Mouse (Mus musculus) CH12.LX (cell line): ENCODE measurements at regions not wholly inside any gene's neighbourhood (a gene's known extent, or its start where the extent isn't known, plus 50 kb on each side); places are given as distances from the start of the nearest gene placed in this dataset.
A peak's percentile ranks its signal among the peaks of the same experiment; 100 is the strongest.

Experiments
- DNase-seq: peaks from one replicate; pipeline ENCODE4 v3.0.0-alpha.2; 2013; ENCODE audit errors: extremely low read depth
- H3K27ac ChIP-seq: 2 replicates; pipeline ENCODE4 v1.5.1; 2012; ENCODE audit warnings: low read depth, mild to moderate bottlenecking, control low read depth, moderate library complexity; ENCODE audit not compliant: insufficient read depth
- H3K27me3 ChIP-seq: replicated peaks from 2 replicates; pipeline ENCODE3; 2012; ENCODE audit warnings: inconsistent platforms
- H3K36me3 ChIP-seq, 2 experiments: replicated peaks in 1 of 2; 2 replicates each; pipeline versions ENCODE3 to v1.6.1; 2012; ENCODE audit warnings: inconsistent platforms in 1 of 2, low read length in 1 of 2, mild to moderate bottlenecking in 1 of 2, mixed read lengths in 1 of 2, moderate library complexity in 1 of 2; ENCODE audit not compliant: control insufficient read depth in 1 of 2, insufficient read depth in 1 of 2
- H3K4me1 ChIP-seq, 2 experiments: 2 replicates each; pipeline ENCODE4 v1.6.1; 2012; ENCODE audit warnings: inconsistent platforms in 1 of 2, moderate library complexity in 1 of 2; ENCODE audit not compliant: insufficient read depth in 2 of 2, control insufficient read depth in 1 of 2
- H3K4me2 ChIP-seq: 2 replicates; pipeline ENCODE4 v1.6.1; 2012; ENCODE audit warnings: low read depth, mild to moderate bottlenecking, control low read depth; ENCODE audit not compliant: poor library complexity, insufficient read depth, severe bottlenecking
- H3K4me3 ChIP-seq, 3 experiments: fragments of 150-350 bp in 1 of 3; sonication (generic) in 1 of 3; replicated peaks in 1 of 3; 2 replicates each; pipeline versions ENCODE3 to v1.5.1; 2011 to 2012; ENCODE audit warnings: low read depth in 2 of 3, low read length in 2 of 3, mild to moderate bottlenecking in 2 of 3, moderate library complexity in 2 of 3, control low read depth in 1 of 3, improper control_type of control experiment in 1 of 3, inconsistent platforms in 1 of 3, mixed read lengths in 1 of 3; ENCODE audit not compliant: poor library complexity in 1 of 3
- H3K79me2 ChIP-seq: replicated peaks from 2 replicates; pipeline ENCODE4 v1.6.1; 2012; ENCODE audit warnings: mild to moderate bottlenecking, moderate library complexity; ENCODE audit not compliant: control insufficient read depth, poor library complexity, insufficient read depth, severe bottlenecking; ENCODE audit errors: extremely low read depth
- H3K9ac ChIP-seq: 2 replicates; pipeline ENCODE4 v1.6.1; 2012; ENCODE audit warnings: low read depth, mild to moderate bottlenecking, control low read depth, moderate library complexity; ENCODE audit not compliant: insufficient read depth
- H3K9me3 ChIP-seq: replicated peaks from 2 replicates; pipeline ENCODE3; 2012; ENCODE audit warnings: low read length, inconsistent platforms, mixed read lengths
- BHLHE40 ChIP-seq: IDR thresholded peaks from 2 replicates; pipeline ENCODE4 v1.6.1; 2011; ENCODE audit warnings: mild to moderate bottlenecking, low read depth, low read length, improper control_type of control experiment
- CHD1 ChIP-seq: IDR thresholded peaks from 2 replicates; pipeline ENCODE4 v1.6.1; 2012; ENCODE audit warnings: low read depth, low read length, improper control_type of control experiment, inconsistent platforms
- CHD2 ChIP-seq: IDR thresholded peaks from 2 replicates; pipeline ENCODE4 v1.6.1; 2011; ENCODE audit warnings: low read length, improper control_type of control experiment
- EP300 ChIP-seq: IDR thresholded peaks from 2 replicates; pipeline ENCODE4 v1.6.1; 2011; ENCODE audit warnings: low read length, improper control_type of control experiment
- ETS1 ChIP-seq: conservative IDR thresholded peaks from 2 replicates; pipeline ENCODE4 v1.6.1; 2012; ENCODE audit warnings: low read depth, mild to moderate bottlenecking, inconsistent platforms, low read length, improper control_type of control experiment, moderate library complexity
- IRF4 ChIP-seq: IDR thresholded peaks from 2 replicates; pipeline ENCODE4 v1.6.1; 2014; ENCODE audit warnings: low read depth, mild to moderate bottlenecking, inconsistent platforms, low read length, improper control_type of control experiment
- JUN ChIP-seq: IDR thresholded peaks from 2 replicates; pipeline ENCODE4 v1.6.1; 2011; ENCODE audit warnings: low read depth, mild to moderate bottlenecking, low read length, improper control_type of control experiment, moderate library complexity; ENCODE audit not compliant: insufficient read depth
- JUND ChIP-seq: conservative IDR thresholded peaks from 2 replicates; pipeline ENCODE4 v1.6.1; 2011; ENCODE audit warnings: low read depth, low read length, improper control_type of control experiment
- MAFK ChIP-seq: IDR thresholded peaks from 2 replicates; pipeline ENCODE4 v1.6.1; 2011; ENCODE audit warnings: low read length, improper control_type of control experiment; ENCODE audit not compliant: insufficient replicate concordance
- MAZ ChIP-seq: IDR thresholded peaks from 2 replicates; pipeline ENCODE4 v1.6.1; 2012; ENCODE audit warnings: low read depth, mild to moderate bottlenecking, inconsistent platforms, low read length, improper control_type of control experiment, moderate library complexity
- MEF2A ChIP-seq: IDR thresholded peaks from 2 replicates; pipeline ENCODE4 v1.6.1; 2014; ENCODE audit warnings: low read depth, mild to moderate bottlenecking, inconsistent platforms, low read length, improper control_type of control experiment, borderline replicate concordance
- MXI1 ChIP-seq: IDR thresholded peaks from 2 replicates; pipeline ENCODE4 v1.6.1; 2011; ENCODE audit warnings: mild to moderate bottlenecking, low read depth, low read length, improper control_type of control experiment
- MYC ChIP-seq: IDR thresholded peaks from 2 replicates; pipeline ENCODE4 v1.6.1; 2011; ENCODE audit warnings: low read depth, mild to moderate bottlenecking, improper control_type of control experiment, low read length
- NRF1 ChIP-seq: IDR thresholded peaks from 2 replicates; pipeline ENCODE4 v1.6.1; 2014; ENCODE audit warnings: low read depth, mild to moderate bottlenecking, inconsistent platforms, low read length, improper control_type of control experiment, moderate library complexity
- POLR2A ChIP-seq: IDR thresholded peaks from 2 replicates; pipeline ENCODE4 v1.6.1; 2011; ENCODE audit warnings: low read depth, mild to moderate bottlenecking, improper control_type of control experiment, low read length
- RCOR1 ChIP-seq: conservative IDR thresholded peaks from 2 replicates; pipeline ENCODE4 v1.6.1; 2012; ENCODE audit warnings: low read depth, mild to moderate bottlenecking, inconsistent platforms, low read length, improper control_type of control experiment
- SIN3A ChIP-seq: IDR thresholded peaks from 2 replicates; pipeline ENCODE4 v1.6.1; 2012; ENCODE audit warnings: low read length, improper control_type of control experiment, inconsistent platforms
- TBP ChIP-seq: conservative IDR thresholded peaks from 2 replicates; pipeline ENCODE4 v1.6.1; 2011; ENCODE audit warnings: low read depth, low read length, improper control_type of control experiment
- TCF12 ChIP-seq: IDR thresholded peaks from 2 replicates; pipeline ENCODE4 v1.6.1; 2014; ENCODE audit warnings: low read depth, mild to moderate bottlenecking, inconsistent platforms, low read length, improper control_type of control experiment
- USF1 ChIP-seq: IDR thresholded peaks from 2 replicates; pipeline ENCODE4 v1.6.1; 2014; ENCODE audit warnings: low read depth, mild to moderate bottlenecking, inconsistent platforms, low read length, improper control_type of control experiment
- ZNF384 ChIP-seq: IDR thresholded peaks from 2 replicates; pipeline ENCODE4 v1.6.1; 2012; ENCODE audit warnings: low read depth, low read length, improper control_type of control experiment, inconsistent platforms
- dilution Hi-C: fragments of 300-500 bp; cut with MboI; formaldehyde crosslinking; loops from 2 replicates; pipeline ENCODE4 v1.14.3; 2020; ENCODE audit warnings: low sequenced_read_pairs; ENCODE audit not compliant: extremely low pct_unique_long_range_greater_than_20kb, extremely low pct_ligation_motif_present
- in situ Hi-C: fragments of 300-500 bp; cut with MboI; formaldehyde crosslinking; loops from 3 replicates; pipeline ENCODE4 v1.14.3; 2019; ENCODE audit warnings: low sequenced_read_pairs, low pct_ligation_motif_present, low pct_unique_long_range_greater_than_20kb, mixed read lengths

GRCm38 (mm10) chr5:35169614-35170293, 64.2 kb upstream of the Lrpap1 start:
- H3K27ac ChIP-seq, result no peak overlapping the region
- H3K4me1 ChIP-seq, result peaks cover 28 to 29% of the 10 kb centered on the region in 2 experiments
- DNase-seq, result no peak
- no peak overlapping the region for H3K4me2 ChIP-seq
- H3K27me3 ChIP-seq, result peaks cover 54% of the 10 kb centered on the region
- in situ Hi-C loops (no loop called here), dilution Hi-C loops (no loop called here)
- TF ChIP-seq NRF1, result no peak
- no peak overlapping the region for H3K9ac ChIP-seq
- peaks cover 20% of the 10 kb centered on the region for H3K9me3 ChIP-seq
- no peak overlapping the region for H3K4me3 ChIP-seq
- H3K36me3 ChIP-seq, result no peaks in the 10 kb centered on the region
- H3K79me2 ChIP-seq, result no peaks in the 10 kb centered on the region

GRCm38 (mm10) chr5:35168853-35169252, 63.3 kb upstream of the Lrpap1 start:
- Histone ChIP-seq H3K4me2 (peak overlapping the region; percentile 19; the same call in 1 of the 2 replicates), H3K27me3 (peaks cover 53% of the 10 kb centered on the region), H3K9ac (no peak overlapping the region), H3K79me2 (no peaks in the 10 kb centered on the region), H3K27ac (peak overlapping the region; percentile 48), H3K9me3 (peaks cover 20% of the 10 kb centered on the region), H3K4me1 (peaks cover 28 to 29% of the 10 kb centered on the region in 2 experiments), H3K4me3 (no peak overlapping the region), H3K36me3 (no peaks in the 10 kb centered on the region)
- dilution Hi-C loops (no loop called here), in situ Hi-C loops (no loop called here)
- peak; percentile 72 for DNase-seq
- TF ChIP-seq BHLHE40 (peak; percentile 82), ETS1 (peak; percentile 91), MEF2A (peak; percentile 94), RCOR1 (peak; percentile 86; the same call in 1 of the 2 replicates), POLR2A (no peak), TBP (no peak), JUN (peak; percentile 96), USF1 (no peak), MYC (no peak), IRF4 (peak; percentile 98), CHD2 (0 out of 2 replicates have a peak, but pooled peaks have one; percentile 46), MAZ (peak; percentile 62; the same call in 1 of the 2 replicates), JUND (peak; percentile 97), TCF12 (peak; percentile 83), SIN3A (peak; percentile 72), NRF1 (no peak), EP300 (peak; percentile 95), CHD1 (no peak; the same call in 1 of the 2 replicates), MXI1 (peak; percentile 48; the same call in 1 of the 2 replicates), MAFK (no peak), ZNF384 (no peak)
